Mouse (Mus musculus): ENCODE results near the gene Plcg2.

Gene Plcg2

DNA sequence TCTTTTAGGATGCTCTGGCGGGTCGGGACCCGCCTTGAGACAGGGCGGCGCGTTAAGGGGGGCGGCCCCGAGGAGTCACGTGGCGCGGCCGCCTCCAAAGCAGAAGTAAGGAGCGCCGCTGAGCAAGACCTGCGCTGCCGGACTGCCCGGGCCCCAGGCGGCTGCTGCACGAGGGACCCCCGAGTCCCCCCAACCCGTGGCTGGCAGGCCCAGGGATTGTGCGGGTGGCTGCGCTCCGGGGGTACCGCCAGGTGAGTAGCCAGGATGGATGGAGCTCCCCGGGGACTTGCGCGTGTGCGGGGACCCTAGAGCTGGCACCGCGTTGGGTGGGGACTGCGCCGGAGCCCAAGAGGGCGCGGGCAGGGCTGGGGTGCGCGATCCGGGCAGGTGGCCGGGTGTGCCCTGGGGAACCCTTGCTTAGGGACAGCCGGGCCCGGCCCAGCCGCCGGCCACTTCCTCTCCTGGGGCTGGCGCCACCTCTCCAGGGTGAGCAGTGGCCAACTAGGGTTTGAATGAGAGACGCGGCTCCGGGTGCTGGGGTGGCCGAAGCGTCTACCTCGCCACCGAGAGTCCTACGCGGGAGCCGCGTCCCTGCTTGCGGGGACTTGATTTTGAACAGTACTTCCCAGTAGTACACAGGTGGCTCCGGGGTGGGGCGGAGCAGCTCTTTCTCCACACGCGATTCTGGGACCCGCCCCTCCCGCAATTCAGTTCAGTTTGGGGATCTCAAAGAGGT lies at the start of gene Plcg2:
TSS of gene Plcg2 (plus strand) at position 113 of the 736 bp plus-strand sequence.
- DNase-seq, result peak; percentile 51

GRCm38 (mm10) chr8:117451072-117451471 lies 47.0 kb upstream of the Plcg2 start:
- no peak for DNase-seq

DNA sequence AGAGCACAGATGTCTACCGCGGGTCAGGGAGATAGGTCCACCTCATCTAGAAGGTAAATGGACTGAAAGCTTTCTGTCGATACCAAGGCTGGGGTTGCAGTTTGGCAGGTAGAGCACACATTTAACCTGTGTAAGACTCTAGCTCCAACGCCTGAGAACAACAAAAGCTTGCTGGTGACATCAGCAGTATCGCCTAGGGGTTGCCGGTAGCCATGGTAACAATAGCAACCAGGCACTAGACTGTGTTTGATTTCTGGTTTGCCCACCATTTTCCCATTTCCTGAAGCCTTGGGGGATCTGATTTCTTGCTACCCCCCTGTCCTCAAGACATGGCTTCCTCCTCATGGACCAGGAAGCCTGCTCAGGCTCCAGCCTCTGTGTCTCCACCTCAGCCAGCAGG lies 44.1 kb upstream of the Plcg2 start:
- DNase-seq, result no peak

- no peak for DNase-seq
Observed at GRCm38 (mm10) chr8:117454516-117455116, 43.5 kb upstream of the Plcg2 start.

DNA sequence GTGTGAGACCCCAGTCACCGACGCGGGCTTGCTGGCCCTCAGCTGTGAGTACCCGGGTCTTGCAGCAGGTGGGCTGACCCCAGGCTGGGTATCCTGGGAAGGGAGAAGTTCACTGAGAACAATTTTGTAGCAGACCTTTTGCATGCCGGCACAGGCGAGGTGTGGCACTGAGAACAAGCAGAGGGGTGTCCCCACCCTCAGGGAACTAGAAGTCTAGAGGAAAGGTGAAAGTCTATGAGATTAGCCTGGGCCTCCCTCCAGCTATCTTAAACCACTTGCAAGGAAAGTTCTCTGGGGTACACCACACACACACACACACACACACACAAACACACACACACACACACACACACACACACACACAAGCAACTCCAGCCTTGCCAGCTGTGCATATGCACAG lies 42.4 kb upstream of the Plcg2 start:
- no peak for DNase-seq

DNA sequence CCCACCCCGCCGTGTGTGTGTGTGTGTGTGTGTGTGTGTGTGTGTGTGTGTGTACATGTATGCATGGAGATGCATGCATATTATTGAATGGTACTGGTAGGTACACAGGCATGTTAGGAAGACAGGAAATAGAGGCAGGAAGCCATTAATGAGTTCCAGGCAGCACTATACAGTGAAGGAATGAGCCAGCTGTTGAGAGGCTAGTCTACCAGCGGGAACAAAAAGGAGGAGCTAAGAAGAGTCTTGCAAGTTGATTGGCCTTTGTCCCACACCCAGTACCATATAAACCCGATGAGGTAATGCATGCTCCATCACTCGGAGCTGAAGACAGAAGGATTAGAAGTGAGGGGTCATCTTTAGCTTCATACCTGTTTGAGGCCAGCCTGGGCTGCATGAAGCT lies 39.7 kb upstream of the Plcg2 start:
- no peak for DNase-seq

DNA sequence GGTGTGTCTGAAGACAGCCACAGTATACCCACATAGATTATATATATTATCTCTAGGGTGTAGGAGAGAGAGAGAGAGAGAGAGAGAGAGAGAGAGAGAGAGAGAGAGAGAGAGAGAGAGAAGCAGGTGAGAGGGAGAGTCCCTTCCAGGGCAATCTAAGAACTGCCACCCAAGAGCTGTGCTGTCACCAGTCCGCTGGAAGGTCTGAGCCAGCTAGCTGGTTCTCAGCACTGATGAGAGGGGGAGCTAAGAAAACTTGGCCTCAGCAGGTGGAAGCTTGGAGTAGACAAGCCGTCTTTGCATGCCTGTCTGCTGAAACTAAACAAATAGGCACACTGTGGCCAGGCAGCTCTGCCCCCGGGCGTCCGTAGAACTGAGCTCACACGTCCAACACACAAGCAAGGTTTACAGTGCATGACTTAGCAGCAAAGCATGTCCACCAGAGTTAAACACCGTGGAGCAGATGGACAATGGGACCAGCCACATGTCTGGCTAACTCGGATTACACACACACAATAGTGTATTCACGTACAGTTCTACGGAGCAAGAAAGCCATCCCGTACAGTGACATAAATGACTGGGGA lies 35.3 kb upstream of the Plcg2 start:
- DNase-seq, result no peak

GRCm38 (mm10) chr8:117464525-117464924 lies 33.6 kb upstream of the Plcg2 start:
- peak; percentile 16 for DNase-seq

DNA sequence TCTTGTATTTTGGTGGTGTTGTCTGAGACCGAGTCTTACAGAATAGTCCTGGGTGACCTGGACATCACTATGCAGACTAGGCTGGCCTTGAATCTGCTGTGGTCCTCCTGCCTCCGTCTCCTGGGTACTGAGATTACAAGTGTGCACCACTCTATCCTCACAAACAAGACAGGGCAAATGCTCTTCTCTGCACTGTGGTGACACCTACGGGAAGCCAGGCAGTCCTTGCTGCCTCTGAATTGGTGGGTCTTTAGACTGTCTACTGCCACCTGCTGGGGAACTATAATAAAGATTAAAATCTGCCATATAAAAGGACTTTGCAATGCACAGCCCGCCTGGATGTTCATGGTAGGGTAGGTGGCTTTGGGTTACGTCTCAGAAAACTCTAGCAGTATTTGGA lies 32.8 kb upstream of the Plcg2 start:
- peak; percentile 78 for DNase-seq

DNA sequence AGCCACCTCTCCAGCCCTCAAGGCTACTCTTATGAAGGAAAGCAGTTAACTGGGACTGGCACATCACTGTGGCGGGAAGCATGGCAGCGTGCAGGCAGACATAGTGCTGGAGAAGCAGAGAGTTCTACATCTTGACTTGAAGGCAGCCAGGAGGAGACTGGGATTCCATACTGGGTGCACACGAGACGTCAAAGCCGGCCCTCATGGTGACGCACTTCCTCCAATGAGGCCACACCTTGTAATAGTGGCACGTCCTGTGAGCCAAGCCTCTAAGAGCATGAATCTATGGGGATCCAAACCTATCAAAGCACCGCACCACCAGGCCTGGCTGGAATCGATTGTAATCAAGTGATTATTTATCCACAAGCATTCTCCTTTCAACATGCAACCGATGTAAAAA lies 30.6 kb upstream of the Plcg2 start:
- DNase-seq, result no peak

- no peak for DNase-seq
Observed at GRCm38 (mm10) chr8:117469431-117470341, 28.4 kb upstream of the Plcg2 start.

DNA sequence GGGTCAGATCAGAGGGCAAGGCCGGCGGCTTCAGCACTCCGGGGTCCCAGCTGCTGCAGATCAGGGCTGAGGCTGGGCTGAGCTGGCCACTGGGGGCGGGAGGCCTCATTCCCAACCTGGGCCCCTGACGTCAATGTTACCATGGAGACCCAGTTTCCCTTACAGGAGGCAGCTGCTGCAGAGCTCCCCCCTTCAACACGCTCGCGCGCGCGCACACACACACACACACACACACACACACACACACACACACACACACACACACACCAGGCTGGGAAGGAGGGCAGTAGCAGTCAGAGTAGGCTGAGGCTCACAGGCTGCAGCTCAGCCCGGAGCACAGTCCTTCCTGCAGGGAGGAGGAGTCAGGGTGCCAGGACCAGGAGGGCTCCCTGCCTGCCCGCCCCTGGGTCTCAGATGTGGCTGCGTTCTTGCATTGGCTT lies 27.7 kb upstream of the Plcg2 start:
- DNase-seq, result peak; percentile 68

GRCm38 (mm10) chr8:117471174-117471573 lies 26.9 kb upstream of the Plcg2 start:
- peak; percentile 81 for DNase-seq

- DNase-seq, result no peak
Observed at GRCm38 (mm10) chr8:117471655-117472054, 26.4 kb upstream of the Plcg2 start.

DNA sequence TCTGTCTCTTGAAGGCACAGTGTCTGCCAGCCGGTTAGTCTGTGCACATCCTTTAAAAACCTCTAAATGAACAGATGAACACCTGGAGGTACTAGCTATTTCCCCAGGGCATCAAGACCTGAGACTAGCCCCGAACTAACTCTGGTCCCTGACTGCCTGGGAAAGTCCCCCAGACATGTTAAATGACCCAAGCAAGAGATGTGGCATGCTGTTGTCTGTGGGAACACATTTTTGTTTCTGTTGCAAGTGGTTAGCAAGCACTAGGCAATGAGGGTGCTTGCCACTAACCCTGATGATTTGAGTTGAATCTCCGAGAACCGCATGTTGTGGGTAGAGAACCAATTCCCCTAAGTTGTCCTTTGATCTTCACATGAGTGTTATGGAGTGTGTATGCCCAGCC lies 25.8 kb upstream of the Plcg2 start:
- DNase-seq, result no peak

DNA sequence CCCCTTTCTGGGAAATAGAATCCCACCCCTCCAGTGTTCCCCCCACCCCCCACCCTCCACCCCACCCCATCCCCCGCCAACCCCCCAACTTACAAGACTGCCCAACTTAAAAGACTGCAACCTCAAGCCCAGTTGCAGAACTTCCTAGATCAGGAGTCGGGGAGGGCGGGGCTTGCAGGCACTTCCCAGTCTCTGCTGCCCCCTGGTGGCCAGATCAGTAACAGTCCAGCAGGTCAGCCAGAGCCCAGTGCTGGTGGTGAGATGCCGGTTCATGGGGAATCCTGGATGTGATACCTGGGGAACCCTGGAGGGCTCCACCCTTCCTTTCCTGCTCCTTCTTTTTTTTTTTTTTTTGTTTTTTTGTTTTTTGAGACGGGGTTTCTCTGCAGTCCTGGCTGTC lies 23.1 kb upstream of the Plcg2 start:
- peak; percentile 96 for DNase-seq

DNA sequence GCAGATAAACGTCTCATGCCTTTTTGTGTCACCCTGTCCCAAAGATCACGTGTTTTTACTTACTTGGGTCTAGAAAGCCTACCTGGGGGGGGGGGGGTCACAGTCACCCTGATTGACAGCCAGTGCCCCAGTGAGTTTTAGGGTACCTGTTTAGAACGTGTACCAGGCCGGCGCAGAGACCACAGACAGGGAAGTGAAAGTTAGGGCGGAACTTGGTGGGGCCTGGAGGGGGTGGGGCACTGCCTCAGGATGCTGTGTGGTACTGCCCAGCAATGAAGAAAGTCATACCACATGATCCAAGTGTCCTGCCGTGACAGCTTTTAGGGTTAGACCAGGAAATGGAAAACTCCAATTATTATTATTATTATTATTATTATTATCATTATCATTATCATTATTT lies 22.3 kb upstream of the Plcg2 start:
- DNase-seq, result peak; percentile 41

- DNase-seq, result no peak
Observed at GRCm38 (mm10) chr8:117478082-117478481, 20.0 kb upstream of the Plcg2 start.

DNA sequence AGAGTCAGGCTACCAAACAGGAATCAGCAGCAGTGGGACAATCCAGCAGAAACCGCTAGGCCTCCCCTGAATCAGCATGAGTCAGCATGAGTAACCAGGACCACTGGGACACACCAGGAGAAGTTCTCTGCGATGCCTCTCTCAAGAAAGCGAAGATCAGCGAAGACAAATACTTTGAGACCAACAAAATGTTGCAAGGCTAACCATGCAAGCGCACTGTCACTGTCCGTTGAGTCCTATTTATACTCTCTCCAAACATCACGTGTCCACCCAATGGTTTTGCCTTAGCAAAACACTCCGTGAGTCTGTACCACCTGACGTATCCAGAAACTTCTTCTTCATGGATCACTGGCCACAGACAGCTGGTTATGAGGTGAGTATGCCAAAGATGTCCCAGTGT lies 18.1 kb upstream of the Plcg2 start:
- no peak for DNase-seq

GRCm38 (mm10) chr8:117480516-117480915 lies 17.6 kb upstream of the Plcg2 start:
- DNase-seq, result no peak

- DNase-seq, result peak; percentile 31
Observed at GRCm38 (mm10) chr8:117481830-117482229, 16.3 kb upstream of the Plcg2 start.

- DNase-seq, result no peak
Observed at GRCm38 (mm10) chr8:117484731-117485130, 13.4 kb upstream of the Plcg2 start.

GRCm38 (mm10) chr8:117485316-117485715 lies 12.8 kb upstream of the Plcg2 start:
- no peak for DNase-seq
